Mouse (Mus musculus): ENCODE results near the gene Ints7. TPM values are rescaled to one million over a fixed set of nuclear protein-coding genes. Genes with fewer than 3 reads are reported as not detected.

Gene Ints7
- 67.4 to 76.2 TPM (median 71.3 TPM) in 4 replicates for total RNA-seq (2023)

GRCm38 (mm10) chr1:191575458-191576247 is at the start of gene Ints7, which contains the start of gene Dtl:
Gene Ints7, plus strand, starts transcription at chr1:191575636.
Gene Dtl, minus strand, starts transcription at chr1:191575544.

Other genes starting within 250 kb of the Ints7 start
- 36.7 to 43.2 TPM (median 39.3 TPM) in 4 replicates for gene Tmem206, start 249.7 kb upstream of the Ints7 start, total RNA-seq (2023)
- 217 to 241 TPM (median 230 TPM) in 4 replicates for gene Ppp2r5a, start 172.4 kb upstream of the Ints7 start, total RNA-seq (2023)
- gene Dtl, start 92 bp upstream of the Ints7 start, total RNA-seq (2023): 6.7 to 9.2 TPM (median 7.4 TPM) in 4 replicates
- gene Lpgat1, start 142.2 kb downstream of the Ints7 start, total RNA-seq (2023): 106 to 124 TPM (median 114 TPM) in 4 replicates
- gene Nek2, start 245.8 kb downstream of the Ints7 start, total RNA-seq (2023): 1.4 to 2.5 TPM (median 1.9 TPM) in 4 replicates

Data from B cell, adult 62 days (primary cell).